Mouse (Mus musculus): ENCODE results near the gene Zfand2a.

The Zfand2a gene

DNA sequence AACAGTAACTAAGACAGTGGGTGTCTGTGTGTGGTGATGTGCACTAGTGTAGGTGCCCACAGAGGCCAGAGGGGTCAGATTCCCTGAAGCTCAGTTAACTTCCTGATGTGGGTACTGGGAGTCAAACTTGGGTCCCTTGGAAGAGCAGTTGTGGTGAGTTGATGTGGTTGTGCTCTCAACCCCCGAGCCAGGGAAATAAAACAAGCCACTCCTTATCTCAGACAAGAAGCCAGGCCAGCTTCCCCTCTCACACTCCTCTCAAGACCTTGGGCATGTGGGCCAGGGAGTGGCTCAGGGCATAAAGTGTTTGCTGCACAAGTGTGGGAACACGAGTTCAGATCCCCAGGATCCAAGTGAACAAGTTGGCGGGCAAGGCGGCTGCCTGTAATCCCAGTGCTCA is 17.5 kb downstream of the Zfand2a start:
- intact Hi-C loops (cut with DNase I): loop anchor here (2.0 to 5.0 kb wide), 2 partner anchors 54 to 102 kb away; no protein-coding TSS in a partner anchor

DNA sequence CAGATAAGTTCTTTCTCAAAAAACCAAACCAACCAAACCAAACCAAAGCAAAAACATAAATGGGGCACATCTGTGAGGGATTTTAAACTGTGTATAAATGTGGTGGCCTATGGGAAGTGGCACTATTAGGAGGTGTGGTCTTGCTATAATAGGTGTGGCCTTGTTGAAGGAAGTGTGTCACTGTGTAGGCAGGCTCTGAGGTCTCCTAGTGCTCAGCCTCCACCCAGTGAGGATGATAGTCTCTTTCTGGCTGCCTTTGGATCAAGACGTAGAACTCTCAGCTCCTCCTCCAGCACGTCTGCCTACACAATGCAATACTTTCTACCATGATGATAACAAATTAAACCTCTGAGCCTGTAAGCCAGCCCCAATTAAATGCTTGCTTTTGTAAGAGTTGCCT is 18.0 kb downstream of the Zfand2a start:
- intact Hi-C loops (cut with DNase I): loop anchor here (2.0 to 5.0 kb wide), 2 partner anchors 54 to 102 kb away; no protein-coding TSS in a partner anchor

DNA sequence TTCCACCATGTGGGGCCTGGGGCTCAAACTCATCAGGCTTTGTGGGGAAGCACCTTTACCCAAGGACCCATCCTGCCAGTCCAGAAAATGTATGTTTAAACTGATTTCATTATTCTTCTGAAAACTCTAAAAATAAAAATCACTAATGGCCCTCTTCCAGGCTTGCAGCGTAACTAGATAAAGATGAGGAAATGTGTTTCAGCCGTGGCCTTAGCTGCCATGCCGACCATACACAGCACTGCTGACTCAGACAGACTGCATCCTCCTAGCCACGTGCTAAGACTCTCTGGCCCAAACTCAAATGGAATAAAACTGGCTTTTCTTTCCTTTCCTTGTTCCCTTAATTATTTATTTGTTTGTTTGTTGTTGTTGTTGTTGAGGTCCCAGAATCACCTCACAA is 19.5 kb downstream of the Zfand2a start:
- intact Hi-C loops (cut with DNase I): loop anchor here (5.0 kb wide), 1 partner anchor 53 kb away; no protein-coding TSS in a partner anchor

DNA sequence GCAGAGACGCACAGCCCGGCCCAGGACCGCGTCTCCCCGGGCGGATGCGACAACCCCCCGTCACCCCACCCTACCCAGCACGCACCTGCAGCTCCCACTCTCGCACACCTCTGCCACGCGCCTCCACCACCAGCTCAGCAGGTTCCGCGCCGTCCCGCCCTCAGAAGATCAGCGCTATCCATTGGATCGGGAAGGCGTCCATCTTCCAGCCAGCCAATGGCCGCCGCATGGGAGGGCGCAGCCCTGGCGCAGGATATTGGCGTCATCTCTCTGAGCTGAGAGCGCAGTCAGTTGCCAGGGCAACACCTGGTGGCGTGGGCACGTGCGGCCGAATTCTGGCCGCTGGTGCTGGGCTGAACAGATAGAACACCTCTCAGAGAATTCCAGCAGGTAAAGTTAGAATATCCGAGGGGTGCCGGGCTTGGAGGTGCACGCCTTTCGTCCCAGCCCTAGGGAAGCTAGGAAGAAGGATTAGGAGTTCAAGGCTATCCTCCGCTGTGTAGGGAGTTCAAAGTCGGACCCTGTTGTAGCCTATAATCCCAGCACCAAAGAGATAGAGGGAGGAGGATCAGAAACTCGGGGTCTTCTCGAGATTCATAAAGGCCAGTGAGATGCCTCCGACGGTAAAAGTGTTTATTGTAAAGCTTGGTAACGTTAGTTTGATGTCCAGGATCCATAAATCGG is 23.8 kb downstream of the Zfand2a start, which contains the start of gene 3110082I17Rik:
Gene 3110082I17Rik, minus strand, starts transcription at position 144 of the 684 bp plus-strand sequence.
- intact Hi-C loops (cut with DNase I): no loop called here

DNA sequence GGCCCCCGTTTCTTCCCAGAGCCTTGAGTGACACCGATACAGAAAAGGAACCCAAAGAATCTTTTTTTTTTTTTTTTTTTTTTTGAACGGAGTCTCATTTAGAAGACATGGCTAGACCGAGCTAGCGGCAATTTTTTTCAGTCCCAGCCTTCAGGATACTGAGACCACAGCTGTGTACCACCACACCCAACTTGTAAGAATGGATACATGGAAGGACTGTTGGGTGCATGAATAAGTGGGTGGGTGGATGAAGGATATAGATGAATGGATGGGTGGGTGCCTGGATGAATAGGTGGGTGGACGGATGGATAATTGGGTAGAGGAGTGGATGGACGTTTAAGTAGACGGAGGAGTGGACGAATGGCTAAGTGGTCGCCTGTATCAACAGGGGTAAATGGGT is 24.4 kb downstream of the Zfand2a start:
- intact Hi-C loops (cut with DNase I): no loop called here

DNA sequence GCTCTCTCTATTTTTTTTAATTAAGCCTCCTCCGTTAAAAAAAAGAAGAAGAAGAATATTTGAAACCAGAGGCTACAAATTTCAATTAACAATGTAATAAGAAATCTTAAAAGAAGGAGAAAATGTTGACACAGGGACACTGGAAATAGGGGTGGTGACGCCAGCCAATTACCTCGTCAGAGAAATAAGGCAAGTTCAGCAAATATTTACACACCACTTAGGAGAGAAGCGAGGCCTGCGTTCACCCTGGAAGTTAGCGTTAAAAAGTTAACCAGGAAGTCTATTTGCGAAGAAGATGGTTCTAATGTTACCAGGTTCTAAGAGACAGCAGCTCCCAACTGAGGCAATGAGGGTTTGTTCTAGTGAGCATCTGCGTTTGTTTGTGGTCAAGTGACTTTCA is 27.1 kb downstream of the Zfand2a start:
- intact Hi-C loops (cut with DNase I): no loop called here

DNA sequence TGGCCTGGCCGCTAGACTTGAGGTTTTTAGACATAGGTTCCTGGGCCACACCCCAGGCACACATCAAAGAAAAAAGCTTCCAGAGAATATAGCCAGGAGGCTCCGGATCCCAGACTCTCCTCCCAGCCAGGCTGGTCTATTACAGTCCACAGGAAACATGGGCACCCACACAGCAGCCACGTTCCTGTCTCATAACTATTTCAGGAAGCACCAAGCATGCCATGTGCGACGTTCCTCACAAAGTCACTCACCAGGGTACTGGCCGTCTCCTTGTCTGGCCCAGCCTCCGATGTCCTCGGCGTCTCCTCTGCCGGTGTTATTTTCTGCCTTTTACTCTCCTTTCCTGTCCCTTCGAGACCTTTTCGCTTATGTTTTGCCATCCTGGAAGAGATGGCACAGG is 29.2 kb downstream of the Zfand2a start:
- intact Hi-C loops (cut with DNase I): no loop called here

DNA sequence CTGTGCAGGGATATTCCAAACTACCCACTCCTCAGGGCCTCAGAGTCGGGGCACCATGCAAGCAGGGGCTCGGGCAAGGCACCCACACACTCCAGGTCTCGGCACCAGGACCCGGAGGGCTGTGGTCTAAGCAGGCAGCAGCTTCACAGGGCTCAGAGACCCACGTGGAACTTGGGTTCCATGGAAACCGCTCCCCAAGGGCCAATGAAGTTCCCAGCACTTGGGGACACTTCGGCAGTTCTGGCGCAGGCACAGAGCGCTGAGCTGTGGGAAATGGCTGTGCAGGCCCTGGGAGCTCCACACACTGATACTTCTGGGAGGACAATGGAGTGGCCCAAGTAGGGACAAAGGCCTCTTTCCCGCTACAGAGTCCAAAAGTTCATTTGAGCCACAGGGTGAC is 31.3 kb downstream of the Zfand2a start:
- intact Hi-C loops (cut with DNase I): no loop called here

DNA sequence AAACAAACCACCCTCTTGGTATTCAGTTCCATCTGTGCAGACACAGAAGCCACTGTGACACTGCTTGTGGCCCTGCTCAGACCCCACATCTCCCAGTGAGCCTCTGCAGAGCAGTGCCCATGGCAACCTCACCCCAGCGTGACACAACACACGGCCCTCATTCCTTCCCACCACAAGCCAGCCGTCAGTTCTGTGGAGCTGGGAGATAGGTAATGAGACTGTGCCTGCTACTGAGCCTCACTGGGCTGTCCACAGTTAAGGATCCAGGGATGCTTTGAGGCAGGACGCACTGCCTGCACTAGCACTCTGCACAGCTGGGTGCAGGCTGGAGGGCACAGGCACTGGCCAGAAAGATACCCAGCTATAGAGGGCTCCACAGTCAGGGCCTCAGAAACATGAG is 34.4 kb downstream of the Zfand2a start:
- intact Hi-C loops (cut with DNase I): no loop called here

DNA sequence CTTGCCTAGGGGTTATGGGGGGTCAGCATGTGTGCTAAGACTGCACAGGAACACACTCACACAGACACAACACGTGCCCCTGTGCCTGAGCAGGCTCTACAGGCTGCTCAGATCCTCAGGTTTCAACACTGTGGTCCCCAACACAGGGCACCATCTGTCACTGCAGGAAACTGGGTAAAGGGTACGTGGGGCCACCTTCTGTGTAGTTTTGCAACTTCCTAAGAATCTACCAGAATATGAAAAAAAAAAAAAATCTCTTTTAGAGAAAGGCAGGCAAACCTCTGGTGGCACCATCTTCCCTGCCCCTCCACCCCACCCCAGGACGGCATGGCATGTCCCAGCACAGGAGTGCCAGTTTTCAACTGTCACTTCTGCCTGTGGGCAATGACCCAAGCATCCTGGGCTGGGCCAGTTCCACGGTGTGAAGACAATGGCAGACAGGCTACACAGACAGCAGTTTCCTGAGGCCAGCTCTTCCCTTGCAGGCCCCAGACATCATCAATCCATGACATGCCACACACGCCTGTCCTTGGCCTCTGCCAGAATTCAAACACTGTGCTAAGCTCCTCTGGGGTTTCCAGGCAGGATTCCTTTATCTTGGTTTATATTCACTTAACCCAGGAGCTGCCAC is 35.1 kb downstream of the Zfand2a start:
- intact Hi-C loops (cut with DNase I): no loop called here

DNA sequence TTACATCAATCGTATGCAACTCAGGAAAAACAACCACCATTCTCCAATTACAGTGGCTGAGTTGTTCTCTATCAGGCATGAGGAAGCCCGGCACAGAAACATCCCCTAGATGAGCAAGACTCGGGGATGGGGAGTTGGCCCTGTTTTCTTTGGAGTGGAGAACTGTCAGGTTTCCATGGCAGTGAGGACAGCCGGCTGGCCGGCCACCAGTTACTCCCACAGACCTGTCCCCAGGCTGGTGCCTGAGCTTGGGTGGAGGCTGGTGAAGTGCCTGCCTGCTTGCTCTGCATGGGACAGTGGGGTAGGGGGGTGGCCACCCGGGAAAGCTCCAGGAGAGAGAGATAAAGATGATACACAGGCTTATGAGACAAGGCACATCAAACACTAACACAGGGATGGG is 36.3 kb downstream of the Zfand2a start:
- intact Hi-C loops (cut with DNase I): no loop called here

DNA sequence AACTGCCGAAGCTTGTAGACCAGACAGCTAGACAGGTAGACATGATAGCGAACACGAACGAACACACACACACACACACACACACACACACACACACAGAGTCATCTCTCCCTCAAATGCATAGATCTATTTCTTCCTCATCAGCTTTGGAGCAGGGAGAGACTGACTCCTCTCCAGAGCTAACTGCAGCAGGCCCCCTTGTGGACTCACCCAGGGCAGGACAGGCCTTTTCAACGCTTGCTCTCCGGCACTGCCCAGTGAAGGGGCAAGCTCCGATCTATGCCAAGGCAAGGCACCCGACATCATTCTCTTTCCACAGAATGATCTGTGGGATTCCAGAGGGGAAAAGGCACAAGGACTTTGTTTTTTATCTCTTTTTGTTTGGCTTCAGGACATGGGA is 39.1 kb downstream of the Zfand2a start:
- intact Hi-C loops (cut with DNase I): no loop called here

DNA sequence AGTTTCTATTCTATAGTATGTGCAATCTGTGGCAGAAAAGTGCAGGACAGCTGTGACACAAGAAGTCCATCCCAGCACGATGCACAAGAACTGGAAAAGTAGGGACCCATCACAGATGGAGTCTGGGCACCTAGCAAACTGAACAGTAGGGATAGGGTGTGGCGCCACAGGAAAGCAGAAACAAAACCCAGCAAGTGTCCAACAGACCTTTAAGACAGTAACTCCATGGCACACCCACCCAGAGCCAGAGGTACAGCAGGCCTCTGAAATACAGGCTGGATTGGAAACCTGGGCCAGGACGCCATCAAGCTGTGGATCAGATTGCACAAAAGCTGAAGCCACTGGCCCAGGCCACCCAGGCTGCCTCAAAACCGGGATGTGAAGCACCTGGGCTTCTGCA is 41.4 kb downstream of the Zfand2a start:
- intact Hi-C loops (cut with DNase I): no loop called here

DNA sequence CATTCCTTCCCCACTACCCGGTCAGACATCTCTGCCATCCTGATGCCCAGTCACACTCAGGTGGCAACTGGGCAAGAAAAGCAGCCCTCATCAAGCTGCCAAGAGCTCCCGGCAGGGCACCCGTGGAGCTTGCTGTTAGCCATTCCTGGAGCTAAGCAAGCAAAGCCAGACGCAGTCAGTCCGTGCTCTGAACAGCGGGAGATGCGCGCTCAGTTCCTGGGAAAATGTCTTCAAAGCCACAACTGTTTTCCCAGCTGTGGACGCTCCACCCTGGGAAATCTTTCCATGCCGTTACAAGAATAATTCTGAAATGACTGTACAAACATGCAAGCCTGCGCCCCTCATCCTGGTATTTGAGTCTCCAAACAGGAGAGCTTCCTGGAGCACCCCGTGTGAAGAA is 41.9 kb downstream of the Zfand2a start:
- intact Hi-C loops (cut with DNase I): no loop called here

DNA sequence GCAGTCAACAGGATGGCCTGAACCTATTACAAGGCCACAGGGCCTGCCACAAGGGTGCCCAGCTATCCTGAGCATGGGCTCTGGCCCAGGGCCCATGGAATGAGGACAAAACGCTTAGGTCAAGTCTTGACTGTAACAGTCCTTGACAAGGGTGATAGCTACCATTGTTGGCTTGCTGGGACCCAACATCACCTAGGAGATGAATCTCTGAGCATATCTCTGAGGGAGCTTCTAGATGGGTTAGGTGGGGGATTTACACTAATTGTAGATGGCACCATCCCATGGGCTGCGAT is 42.7 kb downstream of the Zfand2a start:
- intact Hi-C loops (cut with DNase I): no loop called here

DNA sequence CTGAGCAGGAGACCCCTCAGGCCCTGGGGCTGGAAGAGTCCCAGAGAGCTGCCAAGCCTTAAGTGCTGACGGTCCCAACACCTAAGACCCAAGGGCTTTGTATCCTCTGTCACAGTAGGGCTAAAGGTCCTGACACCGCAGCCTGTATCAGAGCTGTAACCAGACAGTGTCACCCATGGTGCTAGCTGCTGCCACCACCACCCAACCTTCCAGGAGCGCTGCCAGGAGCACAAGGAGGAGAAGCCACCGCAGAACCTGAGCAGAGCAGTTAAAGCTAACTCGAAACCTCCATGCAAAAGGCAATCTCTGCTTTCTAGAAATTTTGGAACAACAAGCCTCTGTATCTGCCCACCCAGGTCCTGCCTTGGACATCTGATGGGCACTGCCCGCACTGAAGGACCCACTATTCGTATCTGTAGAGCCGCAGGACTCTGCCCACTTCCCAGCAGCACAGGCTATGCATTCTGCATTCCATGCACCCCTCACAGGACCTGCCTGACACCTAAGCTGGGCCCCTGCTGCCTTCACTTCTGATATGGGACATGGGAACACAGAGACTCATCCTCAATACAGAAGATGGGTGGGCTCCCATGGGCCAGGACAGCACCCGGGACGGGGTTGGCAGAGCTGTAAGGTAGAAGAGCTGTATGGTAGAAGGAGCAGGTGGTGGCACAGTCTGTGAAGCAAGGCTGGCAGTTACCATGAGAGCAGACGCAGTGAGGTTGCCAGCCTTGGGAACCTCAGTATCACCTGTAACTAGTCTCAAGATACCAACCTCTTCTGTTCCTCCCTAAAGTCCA is 43.2 kb downstream of the Zfand2a start:
- intact Hi-C loops (cut with DNase I): no loop called here

DNA sequence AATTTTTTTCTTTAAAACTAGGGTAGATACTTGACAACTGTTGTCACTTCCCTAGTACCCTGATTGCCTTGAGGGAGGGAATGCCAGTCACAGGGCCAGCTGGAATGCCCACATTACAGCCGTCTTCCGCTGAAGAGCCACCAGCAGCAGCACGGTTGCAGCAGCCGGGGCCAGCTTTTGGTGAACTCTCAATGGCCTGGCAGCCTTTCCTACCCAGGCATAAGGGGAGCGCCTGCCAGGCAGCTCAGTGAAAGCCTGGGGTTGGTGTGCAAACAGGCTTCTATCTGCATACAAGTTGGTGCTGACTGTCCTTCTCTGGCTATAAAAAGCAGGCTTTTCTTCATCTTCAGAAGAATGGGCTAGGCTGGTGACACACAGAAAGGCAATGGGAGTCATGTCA is 43.9 kb downstream of the Zfand2a start:
- intact Hi-C loops (cut with DNase I): no loop called here

DNA sequence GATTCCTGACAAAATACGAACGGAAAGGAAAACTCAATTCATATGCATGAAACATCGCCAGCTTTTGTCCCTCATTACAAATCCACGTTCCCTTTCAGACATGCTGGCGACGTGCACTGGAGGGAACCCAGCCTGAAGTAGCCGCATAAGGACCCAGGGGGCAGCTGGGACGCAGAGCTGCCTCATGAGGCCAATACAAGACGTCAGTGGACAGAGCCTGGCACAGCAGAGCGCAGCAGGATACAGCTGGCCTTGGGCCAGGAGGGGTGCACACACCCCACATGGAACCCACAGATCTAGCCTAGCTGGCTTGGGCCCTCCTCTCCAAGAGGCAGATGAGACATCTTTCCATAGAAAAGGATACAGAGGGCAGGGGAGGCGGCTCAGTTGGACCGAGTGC is 45.9 kb downstream of the Zfand2a start:
- intact Hi-C loops (cut with DNase I): no loop called here

DNA sequence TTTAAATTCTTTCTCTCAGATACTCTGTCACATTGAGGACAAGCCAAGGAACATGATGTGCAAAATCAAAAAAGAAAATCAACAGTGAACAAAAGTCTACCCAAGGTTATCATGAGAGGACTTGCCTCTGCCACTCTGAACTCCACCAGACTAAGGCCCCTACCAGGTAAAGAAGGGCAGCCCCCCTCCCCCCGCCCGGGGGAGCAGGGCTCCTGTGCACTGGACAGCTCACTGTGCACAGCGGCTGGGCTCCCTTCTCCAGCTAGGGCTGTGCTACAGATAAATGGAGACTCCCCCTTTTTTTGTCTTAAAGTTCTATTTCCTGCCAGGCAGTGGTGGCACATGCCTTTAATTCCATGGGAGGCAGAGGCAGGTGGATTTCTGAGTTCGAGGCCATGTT is 46.6 kb downstream of the Zfand2a start:
- intact Hi-C loops (cut with DNase I): no loop called here

DNA sequence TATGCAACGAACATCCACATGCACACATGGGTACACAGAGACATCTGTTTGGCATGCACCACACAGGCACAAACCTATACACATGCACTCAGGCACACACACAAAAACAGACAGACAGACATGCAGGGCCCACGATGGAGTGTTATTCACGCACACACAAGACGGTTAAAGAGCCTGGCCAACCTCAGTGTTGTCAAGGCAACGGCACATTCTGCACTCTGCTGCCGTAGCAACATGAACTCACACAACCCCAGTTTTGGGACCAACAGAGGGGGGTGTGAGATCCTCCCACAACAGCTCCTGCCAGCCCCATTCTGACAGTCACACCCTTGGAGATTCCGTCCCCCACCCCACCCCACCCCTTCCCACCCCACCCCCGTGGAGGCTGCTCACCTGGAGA is 49.4 kb downstream of the Zfand2a start:
- intact Hi-C loops (cut with DNase I): loop anchor here (5.0 kb wide), 1 partner anchor 72 kb away; no protein-coding TSS in a partner anchor

DNA sequence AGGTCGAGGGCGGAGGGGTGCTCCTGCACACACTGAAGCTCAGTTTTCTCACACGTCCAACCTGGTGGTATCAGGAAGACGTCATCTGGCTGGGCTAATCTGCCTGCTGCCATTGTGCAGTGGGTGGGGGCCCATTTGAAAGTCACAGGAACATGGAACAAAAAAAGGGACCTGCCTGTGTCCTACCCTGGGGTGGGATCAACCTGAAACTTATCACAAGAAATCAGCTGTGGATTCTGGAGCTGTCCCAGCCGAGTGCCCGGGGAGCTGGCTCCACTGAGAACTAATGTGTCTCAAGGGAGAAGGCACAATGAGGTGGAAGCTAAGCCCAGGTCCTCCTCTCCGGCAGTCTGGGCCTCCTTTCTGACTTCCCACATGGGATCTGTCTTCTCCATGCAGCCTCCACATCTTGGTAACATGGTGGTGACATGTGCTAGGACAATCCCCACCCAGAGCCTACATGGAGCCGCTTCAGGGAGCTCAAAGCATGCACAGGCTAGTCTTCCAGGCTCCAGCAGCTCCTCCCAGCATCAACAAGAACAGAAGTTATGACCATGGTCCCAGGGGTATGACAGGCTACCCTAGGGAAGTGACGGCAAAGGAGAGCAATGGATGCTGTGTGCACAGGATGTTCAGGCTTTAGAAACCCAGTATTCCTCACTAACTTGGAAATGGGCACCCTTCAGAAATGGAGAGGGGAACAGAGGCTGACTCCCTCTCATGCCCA is 50.3 kb downstream of the Zfand2a start:
- intact Hi-C loops (cut with DNase I): loop anchor here (5.0 kb wide), 1 partner anchor 73 kb away; no protein-coding TSS in a partner anchor
